Mouse (Mus musculus) yolk sac, embryonic 10.5 days (tissue): ENCODE results near the gene Tmem63a.
A peak's percentile ranks its signal among the peaks of the same experiment; 100 is the strongest.

ENCODE experiments used
- DNase-seq: peaks from one replicate; pipeline ENCODE4 v3.0.0-alpha.2; 2017; ENCODE audit warnings: low spot score

The Tmem63a gene

GRCm38 (mm10) chr1:180958797-180959196, 16.7 kb downstream of the Tmem63a start:
- no peak for DNase-seq

- DNase-seq: no peak
These were observed 23.6 kb downstream of the Tmem63a start for GRCm38 (mm10) chr1:180965786-180966185.

- no peak for DNase-seq
These were observed 24.4 kb downstream of the Tmem63a start for GRCm38 (mm10) chr1:180966542-180966941.

GRCm38 (mm10) chr1:180967261-180967660, 25.1 kb downstream of the Tmem63a start:
- no peak for DNase-seq

GRCm38 (mm10) chr1:180972941-180973340, 30.8 kb downstream of the Tmem63a start:
- no peak for DNase-seq

GRCm38 (mm10) chr1:180974126-180974746, 32.1 kb downstream of the Tmem63a start:
- DNase-seq: peak; percentile 33

- DNase-seq: no peak
These were observed 34.1 kb downstream of the Tmem63a start for GRCm38 (mm10) chr1:180976110-180976679.

GRCm38 (mm10) chr1:180979484-180980251, 37.5 kb downstream of the Tmem63a start:
- no peak for DNase-seq

- no peak for DNase-seq
These were observed 38.3 kb downstream of the Tmem63a start for GRCm38 (mm10) chr1:180980464-180980863.

- peak; percentile 62 for DNase-seq
These were observed 39.3 kb downstream of the Tmem63a start for GRCm38 (mm10) chr1:180981298-180982046.

GRCm38 (mm10) chr1:180986701-180987100, 44.6 kb downstream of the Tmem63a start:
- DNase-seq: no peak

GRCm38 (mm10) chr1:180987759-180988158, 45.6 kb downstream of the Tmem63a start:
- DNase-seq: peak; percentile 42

GRCm38 (mm10) chr1:180990671-180991070, 48.5 kb downstream of the Tmem63a start:
- no peak for DNase-seq

GRCm38 (mm10) chr1:180992142-180992541, 50.0 kb downstream of the Tmem63a start:
- DNase-seq: no peak

- no peak for DNase-seq
These were observed 58.5 kb downstream of the Tmem63a start for GRCm38 (mm10) chr1:181000501-181001092.

- no peak for DNase-seq
These were observed 59.1 kb downstream of the Tmem63a start for GRCm38 (mm10) chr1:181001217-181001616.

- DNase-seq: no peak
These were observed 59.5 kb downstream of the Tmem63a start for GRCm38 (mm10) chr1:181001621-181002020.

- no peak for DNase-seq
These were observed 61.6 kb downstream of the Tmem63a start for GRCm38 (mm10) chr1:181003790-181004189.

- DNase-seq: peak; percentile 27
These were observed 63.2 kb downstream of the Tmem63a start for GRCm38 (mm10) chr1:181005331-181005730.

GRCm38 (mm10) chr1:181007831-181008230, 65.7 kb downstream of the Tmem63a start:
- no peak for DNase-seq

- DNase-seq: no peak
These were observed 66.1 kb downstream of the Tmem63a start for GRCm38 (mm10) chr1:181008266-181008665.

- no peak for DNase-seq
These were observed 67.0 kb downstream of the Tmem63a start for GRCm38 (mm10) chr1:181009011-181009590.
